Mouse (Mus musculus): ENCODE results near the gene Dnaja4. TPM values are rescaled to one million over a fixed set of nuclear protein-coding genes. Genes with fewer than 3 reads are reported as not detected.
A peak's percentile ranks its signal among the peaks of the same experiment; 100 is the strongest.
"Not testable (repeated sequence)": the region's sequence is repeated elsewhere in the genome, so short reads cannot be mapped to it uniquely, and the experiment has no call there.

Gene Dnaja4
- polyA plus RNA-seq, 1 experiment from 2014 or later, result 7.0 TPM

DNA sequence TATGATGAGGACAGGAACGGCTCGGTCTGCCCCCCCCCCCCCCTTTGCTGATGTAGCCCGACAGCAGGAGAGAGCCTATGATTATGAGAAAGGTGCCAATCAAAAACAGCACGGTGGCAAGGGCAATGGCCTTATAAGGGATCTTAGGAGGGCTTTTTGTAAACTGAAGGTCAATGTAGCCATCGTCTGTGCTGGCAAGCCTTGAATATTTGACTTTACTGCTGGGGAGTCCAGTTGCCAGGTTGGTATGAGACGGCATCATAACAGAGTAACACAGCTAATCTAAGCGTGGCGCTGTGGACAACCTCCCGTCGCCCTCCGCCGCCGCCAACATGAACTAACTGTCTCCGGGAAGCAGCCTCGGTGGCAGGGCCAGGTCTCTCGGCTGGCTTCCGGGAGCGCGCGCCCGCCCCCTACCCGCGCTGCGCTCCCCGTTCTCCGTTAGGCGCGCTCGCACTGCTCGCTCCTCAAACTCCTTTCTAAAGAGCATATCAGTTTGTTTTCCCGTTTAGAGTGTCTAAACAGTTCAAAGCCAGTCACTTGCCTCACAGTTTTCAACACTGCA is 7.3 kb upstream of the Dnaja4 start:
- 2% methylated on average over 29 of the region's 31 CpGs for WGBS
- H3K9ac ChIP-seq (ENCODE audit: low read length); H3K27ac ChIP-seq (ENCODE audit: low read length); H3K9me3 ChIP-seq (ENCODE audit: control insufficient read depth, low read length); H3K27me3 ChIP-seq (ENCODE audit: control insufficient read depth, insufficient read depth, low read depth, low read length); H3K4me1 ChIP-seq (replicated peaks; ENCODE audit: control insufficient read depth, insufficient read depth, low read length); H3K36me3 ChIP-seq (ENCODE audit: control insufficient read depth, insufficient read depth, low read length): not testable (repeated sequence)
- ATAC-seq (ENCODE audit: low read depth), result peak; percentile 68; the same call in 1 of the 2 replicates
- Histone ChIP-seq H3K4me3 (ENCODE audit: low read length) (peak overlapping the region; percentile 31), H3K4me2 (ENCODE audit: low read depth, low read length) (peak overlapping the region; percentile 51)

GRCm38 (mm10) chr9:54699087-54699344 is 343 bp downstream of the Dnaja4 start:
- peak; percentile 64 for ATAC-seq (ENCODE audit: low read depth)
- Histone ChIP-seq H3K27ac (ENCODE audit: low read length) (no peak overlapping the region), H3K4me1 (replicated peaks; ENCODE audit: control insufficient read depth, insufficient read depth, low read length) (peaks cover 2% of the 10 kb centered on the region; the same call in 1 of the 2 replicates), H3K36me3 (ENCODE audit: control insufficient read depth, insufficient read depth, low read length) (no peaks in the 10 kb centered on the region), H3K4me3 (ENCODE audit: low read length) (peak overlapping the region; percentile 78), H3K9ac (ENCODE audit: low read length) (peak overlapping the region; percentile 80), H3K9me3 (ENCODE audit: control insufficient read depth, low read length) (no peaks in the 10 kb centered on the region), H3K4me2 (ENCODE audit: low read depth, low read length) (peak overlapping the region; percentile 95), H3K27me3 (ENCODE audit: control insufficient read depth, insufficient read depth, low read depth, low read length) (peaks cover 4% of the 10 kb centered on the region; the same call in 1 of the 2 replicates)
- 2% methylated on average over 25 of the region's 27 CpGs for WGBS

- H3K4me3 ChIP-seq (ENCODE audit: low read length), result peak overlapping the region; percentile 78
- under 1% methylated on average over 88 of the region's 92 CpGs for WGBS
- peak overlapping the region; percentile 95 for H3K4me2 ChIP-seq (ENCODE audit: low read depth, low read length)
- no peaks in the 10 kb centered on the region for H3K9me3 ChIP-seq (ENCODE audit: control insufficient read depth, low read length)
- peaks cover 4% of the 10 kb centered on the region; the same call in 1 of the 2 replicates for H3K27me3 ChIP-seq (ENCODE audit: control insufficient read depth, insufficient read depth, low read depth, low read length)
- H3K36me3 ChIP-seq (ENCODE audit: control insufficient read depth, insufficient read depth, low read length), result no peaks in the 10 kb centered on the region
- peaks cover 2% of the 10 kb centered on the region; the same call in 1 of the 2 replicates for H3K4me1 ChIP-seq (replicated peaks; ENCODE audit: control insufficient read depth, insufficient read depth, low read length)
- peak; percentile 72 for ATAC-seq (ENCODE audit: low read depth)
- peak overlapping the region; percentile 80 for H3K9ac ChIP-seq (ENCODE audit: low read length)
- H3K27ac ChIP-seq (ENCODE audit: low read length), result no peak overlapping the region
These were observed 886 bp downstream of the Dnaja4 start for GRCm38 (mm10) chr9:54699345-54700173.

DNA sequence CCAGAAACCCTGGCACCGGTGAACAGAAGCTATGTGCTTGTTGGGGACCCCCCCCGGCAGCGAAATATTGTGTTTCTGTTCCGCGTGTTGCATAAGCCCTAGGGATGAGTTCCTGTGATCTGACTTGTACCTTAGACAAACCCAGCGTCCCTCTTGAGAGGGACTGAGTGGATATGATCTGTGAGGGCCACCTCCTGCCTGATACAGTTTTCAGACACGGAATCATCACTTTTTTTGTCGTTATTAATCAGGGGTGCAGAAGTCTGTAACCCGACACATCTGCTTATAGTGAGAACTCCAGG is 1.5 kb downstream of the Dnaja4 start:
- peak overlapping the region; percentile 95 for H3K4me2 ChIP-seq (ENCODE audit: low read depth, low read length)
- ATAC-seq (ENCODE audit: low read depth), result no peak

GRCm38 (mm10) chr9:54700746-54701145 is 2.1 kb downstream of the Dnaja4 start:
- peak overlapping the region; percentile 95; the same call in 1 of the 2 replicates for H3K4me2 ChIP-seq (ENCODE audit: low read depth, low read length)
- peaks cover 2% of the 10 kb centered on the region; the same call in 1 of the 2 replicates for H3K4me1 ChIP-seq (replicated peaks; ENCODE audit: control insufficient read depth, insufficient read depth, low read length)
- H3K27me3 ChIP-seq (ENCODE audit: control insufficient read depth, insufficient read depth, low read depth, low read length), result peaks cover 4% of the 10 kb centered on the region; the same call in 1 of the 2 replicates
- peak overlapping the region; percentile 78; the same call in 1 of the 2 replicates for H3K4me3 ChIP-seq (ENCODE audit: low read length)
- no peaks in the 10 kb centered on the region for H3K36me3 ChIP-seq (ENCODE audit: control insufficient read depth, insufficient read depth, low read length)
- WGBS, result 71% methylated on average over 7 of the region's 7 CpGs
- no peak for ATAC-seq (ENCODE audit: low read depth)
- no peaks in the 10 kb centered on the region for H3K9me3 ChIP-seq (ENCODE audit: control insufficient read depth, low read length)
- H3K9ac ChIP-seq (ENCODE audit: low read length), result no peak overlapping the region
- H3K27ac ChIP-seq (ENCODE audit: low read length), result no peak overlapping the region

More for the DNA sequence above, 1.5 kb downstream of the Dnaja4 start:
- Histone ChIP-seq H3K9ac (ENCODE audit: low read length) (peak overlapping the region; percentile 80), H3K9me3 (ENCODE audit: control insufficient read depth, low read length) (no peaks in the 10 kb centered on the region), H3K4me1 (replicated peaks; ENCODE audit: control insufficient read depth, insufficient read depth, low read length) (peaks cover 2% of the 10 kb centered on the region; the same call in 1 of the 2 replicates), H3K27me3 (ENCODE audit: control insufficient read depth, insufficient read depth, low read depth, low read length) (peaks cover 4% of the 10 kb centered on the region; the same call in 1 of the 2 replicates), H3K36me3 (ENCODE audit: control insufficient read depth, insufficient read depth, low read length) (no peaks in the 10 kb centered on the region), H3K4me3 (ENCODE audit: low read length) (peak overlapping the region; percentile 78), H3K27ac (ENCODE audit: low read length) (no peak overlapping the region)
- 15% methylated on average over 9 of the region's 9 CpGs for WGBS

DNA sequence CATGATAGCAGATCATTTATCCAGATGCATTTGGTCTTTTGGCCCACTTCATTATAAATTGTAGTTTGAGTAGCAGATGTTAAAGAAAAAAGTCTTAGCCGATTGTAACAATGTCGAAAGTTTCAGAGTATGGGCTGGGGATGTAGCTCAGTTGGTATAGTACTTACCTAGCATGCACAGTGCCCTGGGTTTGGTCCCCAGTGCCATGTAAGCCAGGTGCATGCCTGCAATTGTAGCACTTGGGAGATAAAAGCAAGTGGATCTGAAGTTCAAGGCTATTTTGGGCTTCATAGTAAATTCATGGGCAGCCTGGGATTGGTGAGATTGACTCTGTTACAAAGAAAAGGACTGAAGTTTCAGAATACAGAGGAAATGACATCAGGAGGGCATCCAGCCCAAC is 3.9 kb downstream of the Dnaja4 start:
- no peak for ATAC-seq (ENCODE audit: low read depth)
- H3K4me2 ChIP-seq (ENCODE audit: low read depth, low read length), result no peak overlapping the region
- peaks cover 2% of the 10 kb centered on the region; the same call in 1 of the 2 replicates for H3K27me3 ChIP-seq (ENCODE audit: control insufficient read depth, insufficient read depth, low read depth, low read length)
- no peak overlapping the region for H3K4me3 ChIP-seq (ENCODE audit: low read length)
- H3K4me1 ChIP-seq (replicated peaks; ENCODE audit: control insufficient read depth, insufficient read depth, low read length), result peaks cover 2% of the 10 kb centered on the region; the same call in 1 of the 2 replicates
- WGBS, result 50% methylated on average over 2 of the region's 2 CpGs
- H3K27ac ChIP-seq (ENCODE audit: low read length), result no peak overlapping the region
- H3K9ac ChIP-seq (ENCODE audit: low read length), result no peak overlapping the region
- H3K9me3 ChIP-seq (ENCODE audit: control insufficient read depth, low read length), result no peaks in the 10 kb centered on the region
- H3K36me3 ChIP-seq (ENCODE audit: control insufficient read depth, insufficient read depth, low read length), result no peaks in the 10 kb centered on the region

DNA sequence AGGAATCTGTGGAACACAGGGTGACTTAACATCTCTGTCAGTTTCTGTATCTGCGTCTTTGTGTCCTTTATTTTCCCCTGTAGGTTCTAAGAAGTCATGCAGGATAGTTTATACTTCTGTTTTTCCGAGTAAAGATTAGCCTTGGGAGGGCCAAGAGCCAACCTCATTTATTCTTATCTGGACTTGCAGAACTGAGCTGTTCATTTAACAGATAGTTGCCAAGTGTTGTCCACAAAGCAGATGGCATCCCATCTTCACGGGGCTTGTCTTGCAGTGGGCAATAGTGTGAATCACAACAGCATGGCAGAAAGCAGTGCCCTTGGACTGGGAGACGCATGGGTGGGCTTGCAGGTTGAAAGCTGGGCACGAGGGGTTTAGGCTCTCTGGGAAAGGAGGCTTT is 5.7 kb downstream of the Dnaja4 start:
- 68% methylated on average over 5 of the region's 5 CpGs for WGBS
- Histone ChIP-seq H3K4me1 (replicated peaks; ENCODE audit: control insufficient read depth, insufficient read depth, low read length) (no peaks in the 10 kb centered on the region; the same call in 1 of the 2 replicates), H3K9ac (ENCODE audit: low read length) (no peak overlapping the region), H3K4me2 (ENCODE audit: low read depth, low read length) (no peak overlapping the region), H3K9me3 (ENCODE audit: control insufficient read depth, low read length) (no peaks in the 10 kb centered on the region), H3K27me3 (ENCODE audit: control insufficient read depth, insufficient read depth, low read depth, low read length) (peaks cover 2% of the 10 kb centered on the region; the same call in 1 of the 2 replicates), H3K4me3 (ENCODE audit: low read length) (no peak overlapping the region), H3K27ac (ENCODE audit: low read length) (no peak overlapping the region), H3K36me3 (ENCODE audit: control insufficient read depth, insufficient read depth, low read length) (no peaks in the 10 kb centered on the region)
- no peak for ATAC-seq (ENCODE audit: low read depth)

- no peaks in the 10 kb centered on the region for H3K27me3 ChIP-seq (ENCODE audit: control insufficient read depth, insufficient read depth, low read depth, low read length)
- no peak overlapping the region for H3K9ac ChIP-seq (ENCODE audit: low read length)
- no peaks in the 10 kb centered on the region for H3K4me1 ChIP-seq (replicated peaks; ENCODE audit: control insufficient read depth, insufficient read depth, low read length)
- 15% methylated on average over 1 of the region's 1 CpGs for WGBS
- ATAC-seq (ENCODE audit: low read depth), result no peak
- H3K9me3 ChIP-seq (ENCODE audit: control insufficient read depth, low read length), result no peaks in the 10 kb centered on the region
- no peak overlapping the region for H3K4me3 ChIP-seq (ENCODE audit: low read length)
- no peaks in the 10 kb centered on the region for H3K36me3 ChIP-seq (ENCODE audit: control insufficient read depth, insufficient read depth, low read length)
- no peak overlapping the region for H3K27ac ChIP-seq (ENCODE audit: low read length)
- no peak overlapping the region for H3K4me2 ChIP-seq (ENCODE audit: low read depth, low read length)
These were observed 6.9 kb downstream of the Dnaja4 start for GRCm38 (mm10) chr9:54705561-54705960.

DNA sequence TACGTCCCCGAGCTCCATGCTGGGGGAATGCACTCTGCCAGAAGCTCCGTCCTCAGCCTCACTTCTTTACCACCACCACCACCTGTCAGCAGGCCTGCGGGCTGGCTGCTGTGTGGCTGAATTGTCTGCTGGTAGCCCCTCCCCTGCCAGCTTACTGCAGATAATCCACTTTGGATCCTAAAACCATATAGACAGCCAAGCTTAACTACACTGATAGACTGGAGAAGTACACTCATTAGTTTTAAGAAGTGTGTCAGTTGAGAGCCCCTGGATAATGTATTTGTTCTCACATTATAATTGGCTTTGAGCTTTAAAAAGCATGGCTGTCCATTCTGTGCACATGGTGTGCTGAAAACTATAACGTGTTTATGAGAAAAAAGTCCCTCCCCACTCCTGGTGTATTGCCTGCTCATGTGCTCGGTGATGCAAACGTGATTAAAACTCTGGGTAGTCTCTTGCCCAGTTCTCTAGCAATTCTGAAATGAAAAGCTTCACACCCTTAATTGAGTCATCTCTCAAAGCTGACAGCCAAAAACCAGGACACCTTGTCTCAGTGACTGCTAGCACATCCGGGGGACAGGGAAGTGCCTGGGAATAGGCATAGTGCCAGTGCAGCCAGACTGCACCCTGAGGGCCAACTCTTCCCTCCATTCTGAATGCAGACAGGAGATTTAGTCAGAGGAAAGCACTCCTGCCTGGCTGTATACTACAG is 8.8 kb downstream of the Dnaja4 start:
- Histone ChIP-seq H3K4me1 (replicated peaks; ENCODE audit: control insufficient read depth, insufficient read depth, low read length) (0 out of 2 replicates have a peak, but pooled peaks cover 4% of the 10 kb centered on the region), H3K9me3 (ENCODE audit: control insufficient read depth, low read length) (no peaks in the 10 kb centered on the region), H3K9ac (ENCODE audit: low read length) (no peak overlapping the region), H3K27me3 (ENCODE audit: control insufficient read depth, insufficient read depth, low read depth, low read length) (no peaks in the 10 kb centered on the region), H3K4me2 (ENCODE audit: low read depth, low read length) (no peak overlapping the region), H3K27ac (ENCODE audit: low read length) (no peak overlapping the region), H3K4me3 (ENCODE audit: low read length) (no peak overlapping the region), H3K36me3 (ENCODE audit: control insufficient read depth, insufficient read depth, low read length) (no peaks in the 10 kb centered on the region)
- 55% methylated on average over 8 of the region's 8 CpGs for WGBS
- no peak for ATAC-seq (ENCODE audit: low read depth)
